Mouse (Mus musculus) bone marrow, adult 2 months (tissue): ENCODE data around the gene BC048562.

ENCODE experiments used
- CTCF ChIP-seq: fragments of 200-500 bp; IDR thresholded peaks from 2 replicates; pipeline ENCODE4 v1.5.1; 2011; ENCODE audit warnings: low read length, control low read depth; ENCODE audit not compliant: control insufficient read depth, insufficient read depth
- POLR2A ChIP-seq: fragments of 200-500 bp; IDR thresholded peaks from 2 replicates; pipeline ENCODE4 v1.6.1; 2011; ENCODE audit warnings: low read depth, mild to moderate bottlenecking, control low read depth, low read length, borderline replicate concordance; ENCODE audit not compliant: control insufficient read depth

DNA sequence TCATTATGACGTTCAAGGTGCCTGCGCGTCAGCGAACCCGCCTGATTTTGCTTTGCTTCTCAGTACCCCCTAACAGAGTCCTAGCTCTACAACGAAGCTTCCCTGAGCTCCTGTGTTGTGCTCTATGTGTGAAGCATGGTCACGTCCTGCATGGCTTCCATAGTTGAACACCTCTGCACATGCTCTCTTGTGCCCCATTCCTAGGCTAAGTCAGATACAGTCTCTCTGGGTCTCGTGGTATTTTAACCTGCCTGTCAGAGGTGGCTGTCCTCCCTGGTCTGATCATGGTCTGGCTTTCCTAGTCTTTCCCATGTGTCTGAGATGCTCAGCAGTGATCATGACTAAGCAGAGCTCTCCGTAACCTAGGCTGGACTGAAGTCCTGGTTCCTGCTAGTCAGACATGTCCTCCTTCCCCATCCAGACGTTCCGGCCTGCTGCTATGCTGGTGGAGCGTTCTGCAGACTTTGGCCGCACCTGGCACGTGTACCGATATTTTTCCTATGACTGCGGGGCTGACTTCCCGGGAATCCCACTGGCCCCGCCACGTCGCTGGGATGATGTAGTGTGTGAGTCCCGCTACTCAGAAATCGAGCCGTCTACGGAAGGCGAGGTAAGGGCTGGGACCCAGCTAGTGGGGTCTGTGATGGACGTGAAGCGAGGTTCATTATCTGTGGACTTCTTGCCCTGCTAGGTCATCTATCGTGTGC is 44.7 kb downstream of the BC048562 start:
- TF ChIP-seq CTCF (no peak), POLR2A (no peak)
